Comparison of ENCODE assay signal across 18 mouse cellular contexts in the genomic region with DNA sequence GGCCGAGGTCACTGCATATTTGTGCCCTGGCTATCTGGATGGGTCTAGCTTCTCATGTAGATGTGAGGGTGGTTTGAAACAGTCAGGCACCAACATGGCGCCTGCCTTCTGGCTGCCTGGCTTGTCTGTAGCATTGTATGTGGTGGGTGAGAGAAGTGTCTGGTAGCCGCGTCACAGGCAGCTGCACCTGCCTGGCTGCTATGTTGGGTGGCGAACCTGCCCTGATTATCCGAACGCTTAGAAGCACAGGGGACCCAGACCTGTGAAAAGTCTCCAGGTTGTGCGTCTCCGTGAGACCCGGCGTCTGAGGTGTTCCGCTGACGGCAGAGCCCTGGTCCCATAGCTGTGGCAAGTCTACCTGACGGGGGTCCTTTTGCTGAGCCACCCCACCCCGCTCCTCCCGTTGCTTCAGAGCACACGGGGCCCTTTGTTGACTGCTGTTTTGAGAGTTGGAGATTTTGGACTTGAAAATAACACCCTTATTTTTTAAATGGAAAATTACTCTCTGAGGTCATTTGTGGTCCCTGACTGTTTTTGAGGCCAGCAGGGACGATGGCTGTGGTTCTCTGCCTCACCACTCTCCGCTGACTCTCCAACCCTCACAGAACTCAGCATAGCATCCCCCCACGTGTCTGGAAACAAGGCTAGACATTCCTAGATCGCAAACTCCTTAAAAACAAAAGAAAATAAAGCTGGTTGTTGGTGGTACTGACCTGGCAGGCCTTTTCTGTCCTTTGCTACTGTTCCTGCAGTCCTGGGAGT. TPM values are rescaled to one million over a fixed set of nuclear protein-coding genes. Genes with fewer than 3 reads are reported as not detected.
A peak's percentile ranks its signal among the peaks of the same experiment; 100 is the strongest.
DNase-seq lines count a peak whose midpoint lies in the region; ATAC-seq and TF ChIP-seq lines count a peak whose summit lies in the region.
"Had no signal": no experiment of that assay in that cellular context is flagged by ENCODE, and none has a peak within 500 bp of the region (broad histone marks: within the 10 kb centered on the region; RNA-seq: fewer than 3 reads in every experiment).

No protein-coding gene starts in this region.

- H3K36me3 ChIP-seq in hindbrain, embryonic 10.5 days = peaks cover 4% of the 10 kb centered on the region
- H3K36me3 ChIP-seq in hindbrain, embryonic 12.5 days = peaks cover 4% of the 10 kb centered on the region; the same call in 1 of the 2 replicates
- no peaks in the 10 kb centered on the region for H3K36me3 ChIP-seq in E14TG2a.4 (ENCODE audit: insufficient read depth, low read length)
- peaks cover 2% of the 10 kb centered on the region; the same call in 1 of the 2 replicates for H3K36me3 ChIP-seq in embryonic facial prominence, embryonic 12.5 days
- no peaks in the 10 kb centered on the region for H3K36me3 ChIP-seq in intestine, postnatal 0 days (ENCODE audit: control insufficient read depth, insufficient read depth)
- no peaks in the 10 kb centered on the region for H3K36me3 ChIP-seq in neural tube, embryonic 15.5 days
- no peaks in the 10 kb centered on the region for H3K36me3 ChIP-seq in hindbrain, embryonic 14.5 days (replicated peaks; ENCODE audit: control insufficient read depth, insufficient read depth)
- H3K36me3 ChIP-seq: hindbrain, embryonic 15.5 days had no signal

- no peak for ATAC-seq in hindbrain, embryonic 12.5 days (ENCODE audit: low FRiP score)
- no peak for ATAC-seq in embryonic facial prominence, embryonic 12.5 days (ENCODE audit: insufficient number of reproducible peaks, insufficient read depth, low FRiP score, low TSS enrichment)
- ATAC-seq in intestine, postnatal 0 days = no peak
- ATAC-seq in neural tube, embryonic 15.5 days (ENCODE audit: low FRiP score) = no peak
- ATAC-seq in hindbrain, embryonic 14.5 days (ENCODE audit: low FRiP score) = no peak

- H3K27me3 ChIP-seq in hindbrain, embryonic 10.5 days (ENCODE audit: insufficient read depth, poor library complexity, severe bottlenecking) = no peaks in the 10 kb centered on the region
- no peaks in the 10 kb centered on the region for H3K27me3 ChIP-seq in hindbrain, embryonic 12.5 days
- H3K27me3 ChIP-seq in E14TG2a.4 (ENCODE audit: insufficient read depth, low read length) = no peaks in the 10 kb centered on the region
- H3K27me3 ChIP-seq in embryonic facial prominence, embryonic 12.5 days = no peaks in the 10 kb centered on the region
- H3K27me3 ChIP-seq in intestine, postnatal 0 days (replicated peaks; ENCODE audit: control insufficient read depth, insufficient read depth, low read length) = no peaks in the 10 kb centered on the region
- no peaks in the 10 kb centered on the region for H3K27me3 ChIP-seq in neural tube, embryonic 15.5 days (replicated peaks)
- H3K27me3 ChIP-seq in hindbrain, embryonic 14.5 days (ENCODE audit: control insufficient read depth, insufficient read depth, low read length) = no peaks in the 10 kb centered on the region
- H3K27me3 ChIP-seq: hindbrain, embryonic 15.5 days had no signal

- TF ChIP-seq CTCF in E14TG2a.4 (conservative IDR thresholded peaks at IDR 0.05; ENCODE audit: low read length) = no peak
- TF ChIP-seq CTCF in intestine, postnatal 0 days (IDR thresholded peaks at IDR 0.05; ENCODE audit: low read depth) = no peak

- peak overlapping the region; percentile 0; the same call in 1 of the 2 replicates for H3K27ac ChIP-seq in hindbrain, embryonic 10.5 days
- H3K27ac ChIP-seq in hindbrain, embryonic 12.5 days = no peak overlapping the region
- H3K27ac ChIP-seq in embryonic facial prominence, embryonic 12.5 days = peak overlapping the region; percentile 36; the same call in 1 of the 2 replicates
- H3K27ac ChIP-seq in intestine, postnatal 0 days (ENCODE audit: low read depth, low read length) = peak overlapping the region; percentile 41; the same call in 1 of the 2 replicates
- H3K27ac ChIP-seq in neural tube, embryonic 15.5 days (replicated peaks) = no peak overlapping the region
- no peak overlapping the region for H3K27ac ChIP-seq in hindbrain, embryonic 14.5 days
- H3K27ac ChIP-seq: hindbrain, embryonic 15.5 days had no signal

- 91% methylated on average over 21 of the region's 21 CpGs for WGBS in hindbrain, embryonic 10.5 days
- 91% methylated on average over 21 of the region's 21 CpGs for WGBS in hindbrain, embryonic 12.5 days
- 88% methylated on average over 21 of the region's 21 CpGs for WGBS in embryonic facial prominence, embryonic 12.5 days
- 85% methylated on average over 21 of the region's 21 CpGs for WGBS in intestine, postnatal 0 days
- 90% methylated on average over 21 of the region's 21 CpGs for WGBS in neural tube, embryonic 15.5 days
- 91% methylated on average over 21 of the region's 21 CpGs for WGBS in hindbrain, embryonic 14.5 days

- H3K4me1 ChIP-seq in hindbrain, embryonic 10.5 days (replicated peaks) = peaks cover 29% of the 10 kb centered on the region
- H3K4me1 ChIP-seq in hindbrain, embryonic 12.5 days = peaks cover 8% of the 10 kb centered on the region
- peaks cover 62% of the 10 kb centered on the region for H3K4me1 ChIP-seq in E14TG2a.4 (replicated peaks; ENCODE audit: low read depth, low read length)
- peaks cover 17% of the 10 kb centered on the region for H3K4me1 ChIP-seq in embryonic facial prominence, embryonic 12.5 days
- H3K4me1 ChIP-seq in intestine, postnatal 0 days (replicated peaks; ENCODE audit: control insufficient read depth, insufficient read depth, low read length) = peaks cover 4% of the 10 kb centered on the region; the same call in 1 of the 2 replicates
- peaks cover 16% of the 10 kb centered on the region for H3K4me1 ChIP-seq in neural tube, embryonic 15.5 days
- H3K4me1 ChIP-seq in hindbrain, embryonic 14.5 days (replicated peaks; ENCODE audit: control insufficient read depth, insufficient read depth, low read length) = no peaks in the 10 kb centered on the region

- no peak overlapping the region for H3K4me2 ChIP-seq in hindbrain, embryonic 12.5 days (replicated peaks)
- no peak overlapping the region for H3K4me2 ChIP-seq in embryonic facial prominence, embryonic 12.5 days (replicated peaks)
- H3K4me2 ChIP-seq in intestine, postnatal 0 days (replicated peaks; ENCODE audit: low read depth) = no peak overlapping the region
- no peak overlapping the region for H3K4me2 ChIP-seq in neural tube, embryonic 15.5 days
- no peak overlapping the region for H3K4me2 ChIP-seq in hindbrain, embryonic 14.5 days (replicated peaks)
- H3K4me2 ChIP-seq: hindbrain, embryonic 15.5 days; lung, embryonic 14.5 days had no signal

- no peaks in the 10 kb centered on the region for H3K9me3 ChIP-seq in hindbrain, embryonic 10.5 days
- no peaks in the 10 kb centered on the region for H3K9me3 ChIP-seq in hindbrain, embryonic 12.5 days (replicated peaks)
- H3K9me3 ChIP-seq in E14TG2a.4 (ENCODE audit: low read length) = no peaks in the 10 kb centered on the region
- no peaks in the 10 kb centered on the region for H3K9me3 ChIP-seq in embryonic facial prominence, embryonic 12.5 days
- H3K9me3 ChIP-seq in intestine, postnatal 0 days (ENCODE audit: control insufficient read depth) = no peaks in the 10 kb centered on the region
- H3K9me3 ChIP-seq in neural tube, embryonic 15.5 days (replicated peaks) = no peaks in the 10 kb centered on the region
- H3K9me3 ChIP-seq in hindbrain, embryonic 14.5 days (ENCODE audit: control insufficient read depth, low read length) = no peaks in the 10 kb centered on the region
- H3K9me3 ChIP-seq: hindbrain, embryonic 15.5 days had no signal

- no peak overlapping the region for H3K4me3 ChIP-seq in hindbrain, embryonic 10.5 days
- no peak overlapping the region for H3K4me3 ChIP-seq in hindbrain, embryonic 12.5 days
- peak overlapping the region; percentile 46 for H3K4me3 ChIP-seq in E14TG2a.4 (replicated peaks; ENCODE audit: low read length)
- no peak overlapping the region for H3K4me3 ChIP-seq in embryonic facial prominence, embryonic 12.5 days
- H3K4me3 ChIP-seq in intestine, postnatal 0 days (ENCODE audit: low read depth, low read length) = no peak overlapping the region
- H3K4me3 ChIP-seq in neural tube, embryonic 15.5 days (replicated peaks) = no peak overlapping the region
- H3K4me3 ChIP-seq in hindbrain, embryonic 14.5 days (replicated peaks; ENCODE audit: low read length) = no peak overlapping the region
- H3K4me3 ChIP-seq: hindbrain, embryonic 15.5 days had no signal

- DNase-seq in hindbrain, embryonic 10.5 days (ENCODE audit: low spot score) = no peak
- DNase-seq in left cerebral cortex, adult 18-20 months (ENCODE audit: low spot score in 2 of 2) = no peak
- no peak for DNase-seq in hindbrain, embryonic 14.5 days (ENCODE audit: low spot score)
- DNase-seq: adrenal gland, postnatal 36 days; heart, adult 11 months; kidney, postnatal 36 days; lung, embryonic 14.5 days; right cerebral cortex, adult 18-20 months had no signal

- no peak overlapping the region for H3K9ac ChIP-seq in hindbrain, embryonic 12.5 days
- H3K9ac ChIP-seq in embryonic facial prominence, embryonic 12.5 days = no peak overlapping the region
- H3K9ac ChIP-seq in intestine, postnatal 0 days (ENCODE audit: low read depth, low read length) = no peak overlapping the region
- no peak overlapping the region for H3K9ac ChIP-seq in neural tube, embryonic 15.5 days (replicated peaks)
- H3K9ac ChIP-seq in hindbrain, embryonic 14.5 days = no peak overlapping the region
- H3K9ac ChIP-seq: hindbrain, embryonic 15.5 days; lung, embryonic 14.5 days had no signal

RNA-seq across cellular contexts. Expression of gene Chst12, which starts 12.0 kb away (rescaled TPM):
- polyA plus RNA-seq in hindbrain, embryonic 10.5 days (2016; fragmentation: Nextera tagmentation; extraction: Ambion mirVana) = 15.7 and 18.8 TPM in 2 replicates
- 16.1 and 19.6 TPM in 2 replicates for polyA plus RNA-seq in hindbrain, embryonic 12.5 days (2016; fragmentation: Nextera tagmentation; extraction: Ambion mirVana)
- 17.5 and 18.9 TPM in 2 replicates for polyA plus RNA-seq in embryonic facial prominence, embryonic 12.5 days (2016; fragmentation: Nextera tagmentation; extraction: Ambion mirVana)
- polyA plus RNA-seq in intestine, postnatal 0 days (2015; fragmentation: Nextera tagmentation; extraction: Ambion mirVana) = 17.0 and 18.8 TPM in 2 replicates
- polyA plus RNA-seq in neural tube, embryonic 15.5 days (2015; fragmentation: Nextera tagmentation; extraction: Ambion mirVana) = 30.6 and 31.2 TPM in 2 replicates
- total RNA-seq in left cerebral cortex, adult 18-20 months (2021) = 10 to 100 TPM; 16.2 to 17.4 TPM
- 22.9 and 23.4 TPM in 2 replicates for polyA plus RNA-seq in hindbrain, embryonic 14.5 days (2014; fragmentation: Nextera tagmentation; extraction: Ambion mirVana)

RNA-seq across cellular contexts. Expression of gene Grifin, which starts 47.5 kb away (rescaled TPM):
- not detected in 2 replicates for polyA plus RNA-seq in hindbrain, embryonic 10.5 days (2016; fragmentation: Nextera tagmentation; extraction: Ambion mirVana)
- polyA plus RNA-seq in hindbrain, embryonic 12.5 days (2016; fragmentation: Nextera tagmentation; extraction: Ambion mirVana) = not detected in 2 replicates
- 0.53 and 1.1 TPM in 2 replicates for polyA plus RNA-seq in embryonic facial prominence, embryonic 12.5 days (2016; fragmentation: Nextera tagmentation; extraction: Ambion mirVana)
- polyA plus RNA-seq in intestine, postnatal 0 days (2015; fragmentation: Nextera tagmentation; extraction: Ambion mirVana) = 1.1 and 1.5 TPM in 2 replicates
- polyA plus RNA-seq in neural tube, embryonic 15.5 days (2015; fragmentation: Nextera tagmentation; extraction: Ambion mirVana) = 1.6 TPM in 1 of 2 replicates, not detected in the other
- total RNA-seq in left cerebral cortex, adult 18-20 months (2021) = not detected
- polyA plus RNA-seq in hindbrain, embryonic 14.5 days (2014; fragmentation: Nextera tagmentation; extraction: Ambion mirVana) = 0.61 TPM in 1 of 2 replicates, not detected in the other
- total RNA-seq: adrenal gland, postnatal 36 days; liver, adult 2 months; monocyte, adult 5-6 weeks; neutrophil, adult 5-6 weeks had no signal
- polyA plus RNA-seq: forebrain, embryonic 11.5 days; hindbrain, embryonic 15.5 days; liver, adult 2 months; lung, embryonic 14.5 days had no signal

Comparison
In these comparisons a context has a peak if more than half of its experiments do, and no peak if none do; other contexts are left out.
1. H3K27ac ChIP-seq: peak in hindbrain, embryonic 10.5 days (single experiment), embryonic facial prominence, embryonic 12.5 days (single experiment) and intestine, postnatal 0 days (single experiment); none in hindbrain, embryonic 12.5 days (single experiment), neural tube, embryonic 15.5 days (single experiment) and hindbrain, embryonic 14.5 days (single experiment).